Mouse (Mus musculus) liver, adult 2 months (tissue): ENCODE results near the gene Lysmd2.

Experiments used
- CTCF ChIP-seq: fragments of 200-500 bp; IDR thresholded peaks from 2 replicates; pipeline ENCODE4 v1.5.1; 2011; ENCODE audit warnings: low read depth, low read length, control low read depth
- POLR2A ChIP-seq: fragments of 200-500 bp; IDR thresholded peaks from 2 replicates; pipeline ENCODE4 v1.6.1; 2011; ENCODE audit warnings: low read length, control low read depth; ENCODE audit not compliant: insufficient read depth; ENCODE audit errors: extremely low read depth

DNA sequence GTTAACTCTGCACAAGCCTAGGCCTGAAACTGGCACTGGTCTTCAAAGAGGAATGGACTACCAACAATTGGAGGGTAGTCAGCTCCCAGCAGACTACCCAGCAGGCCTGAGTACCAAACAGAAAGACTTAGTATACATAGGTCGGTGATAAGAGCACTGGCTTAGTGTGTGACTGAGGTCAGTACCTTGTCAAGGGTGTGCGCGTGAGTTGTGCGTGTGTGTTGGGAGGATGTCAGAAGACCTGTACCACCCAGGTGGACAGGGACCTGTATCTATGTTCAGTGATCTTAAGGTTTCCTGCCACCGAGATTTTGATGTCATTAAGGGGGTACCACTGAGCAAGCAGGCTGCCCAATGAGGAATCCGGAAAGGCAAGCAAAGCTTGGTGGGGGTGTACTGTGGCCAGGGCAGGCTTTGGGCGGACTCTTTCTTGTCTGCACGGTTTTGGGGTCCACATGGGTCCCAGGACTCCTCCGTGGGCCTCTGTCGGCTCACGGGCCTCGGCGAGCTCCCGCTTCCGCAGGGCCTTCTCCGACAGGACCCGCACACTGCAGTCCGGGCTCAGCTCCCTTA lies 472 bp upstream of the Lysmd2 start:
- no peak for TF ChIP-seq CTCF
- TF ChIP-seq POLR2A: no peak
